Mouse (Mus musculus): ENCODE measurements around the gene Rtp2.

Gene Rtp2

DNA sequence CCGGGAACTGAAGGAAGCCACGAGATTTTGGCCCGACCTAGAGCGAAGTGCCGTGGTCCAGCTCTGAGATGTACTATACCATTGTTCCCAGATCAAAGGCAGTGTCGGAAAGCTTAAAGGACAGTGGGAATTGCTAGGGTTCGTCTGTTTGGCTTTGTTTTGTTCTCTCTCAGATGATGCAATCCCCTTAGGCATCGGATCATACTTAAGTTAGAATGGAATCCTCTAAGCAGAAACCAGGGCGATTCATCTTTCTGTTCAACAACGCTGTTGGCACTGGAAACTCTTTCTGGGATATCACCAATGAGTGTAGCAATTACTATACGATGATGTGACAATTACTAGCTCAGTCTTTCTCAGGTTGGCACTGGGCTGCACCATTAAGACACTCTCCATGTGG lies at the start of gene Rtp2:
TSS of gene Rtp2 (minus strand) at position 101 of the 400 bp plus-strand sequence.
- no peak for DNase-seq

DNA sequence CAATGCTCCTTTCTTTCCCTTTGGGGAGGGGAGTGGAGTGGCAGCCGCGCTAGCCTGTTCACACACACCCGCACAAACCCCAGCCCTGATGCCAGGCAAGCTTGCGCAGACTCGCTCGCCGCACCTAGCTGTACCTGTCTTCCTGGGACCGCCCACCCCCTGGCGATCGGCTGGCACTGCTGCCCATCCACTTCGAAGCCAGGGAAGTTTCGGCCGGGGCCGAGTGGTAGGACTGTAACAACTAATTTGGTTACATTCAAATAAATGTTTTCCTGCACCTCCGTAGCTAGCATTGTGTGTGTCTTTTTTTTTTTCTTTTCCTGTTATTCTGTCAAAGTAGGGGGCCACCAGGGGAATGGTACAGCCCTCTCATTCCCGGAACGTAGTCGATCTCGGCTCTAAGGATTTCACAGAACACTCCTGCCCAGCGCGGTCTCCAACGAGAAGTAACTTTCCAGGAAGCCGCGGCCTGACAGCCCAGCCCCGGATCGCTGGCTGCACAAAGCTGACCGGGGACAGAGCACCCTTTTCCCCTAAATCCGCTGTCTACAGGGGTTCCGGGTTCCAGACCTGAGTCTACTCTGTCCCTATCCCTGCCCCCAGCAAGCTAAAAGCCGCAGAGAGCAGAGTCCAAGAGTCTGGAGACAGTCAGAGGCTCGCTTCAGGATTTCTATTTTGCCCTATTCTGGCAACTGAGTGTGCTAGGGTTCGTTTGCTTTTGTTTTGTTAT lies 49.0 kb upstream of the Rtp2 start:
- peak; percentile 61 to 78 for DNase-seq

DNA sequence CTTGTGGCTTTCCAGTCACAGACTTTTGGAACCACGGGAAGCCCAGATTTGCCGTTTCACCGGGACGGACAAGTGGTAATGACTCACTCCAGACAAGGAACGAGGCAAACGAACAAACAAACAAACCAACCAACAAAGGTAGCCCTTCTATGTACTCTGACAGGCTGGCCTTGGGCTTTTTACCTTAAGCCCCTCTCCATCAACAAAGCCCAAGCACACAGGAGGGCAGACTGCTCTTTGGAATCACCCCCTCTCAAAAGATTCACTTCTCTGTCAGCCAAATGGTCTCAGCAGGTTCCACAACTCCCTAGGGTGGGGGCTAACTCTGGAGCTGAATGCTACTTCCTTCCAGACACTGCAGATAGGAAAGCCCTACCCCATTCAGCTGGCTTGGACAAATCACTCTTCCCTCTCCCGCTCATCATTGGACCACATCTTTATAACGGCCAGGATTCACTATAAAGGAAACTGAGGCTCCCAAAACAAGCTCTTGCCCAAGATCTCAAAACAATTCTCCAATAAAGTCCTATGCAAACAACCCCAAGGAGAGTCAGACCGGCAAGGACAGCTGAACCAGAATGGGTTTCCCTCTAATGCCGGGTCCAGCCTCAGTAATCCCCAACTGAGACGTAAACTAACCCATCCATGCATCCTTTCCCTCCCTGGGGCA lies 48.1 kb upstream of the Rtp2 start:
- DNase-seq = peak in 1 of 2 experiments; percentile 28

DNA sequence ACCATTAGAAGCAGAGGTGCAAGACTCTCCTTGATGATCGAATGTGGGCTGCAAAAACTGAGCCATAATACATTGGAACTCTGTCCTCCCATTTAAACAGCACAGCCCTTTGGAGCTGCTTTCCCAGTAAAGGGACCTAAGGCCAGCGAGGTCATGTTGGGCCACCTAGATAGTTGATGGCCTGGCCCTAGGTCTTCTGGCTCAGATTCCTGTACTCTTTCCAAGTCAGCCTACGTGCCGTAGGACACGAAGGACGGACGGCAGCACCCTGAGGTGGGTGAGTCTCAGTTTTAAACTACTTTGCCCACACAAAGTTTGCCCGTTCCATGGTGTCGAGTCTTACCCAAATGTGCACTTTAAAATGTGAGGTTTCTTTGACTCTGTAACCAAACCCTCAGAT lies 47.3 kb upstream of the Rtp2 start:
- DNase-seq = peak in 1 of 2 experiments; percentile 52

DNA sequence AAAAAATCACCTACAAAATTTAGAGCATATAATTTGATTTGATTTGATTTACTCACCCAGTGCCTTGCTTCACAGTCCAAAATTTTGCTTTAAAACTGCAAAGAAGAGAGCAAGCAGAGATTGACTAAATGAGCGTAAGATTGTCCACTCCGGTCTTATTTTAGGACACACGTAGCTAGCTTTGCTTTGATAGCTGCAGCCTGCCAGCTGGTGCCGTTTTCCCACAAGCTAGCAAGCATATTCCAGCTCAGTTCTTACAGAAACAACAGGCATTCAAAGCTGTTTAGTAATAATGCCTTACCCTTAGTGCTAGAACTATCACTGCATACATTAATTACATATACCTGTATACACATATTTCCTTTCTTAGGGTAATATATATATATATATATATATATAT lies 46.3 kb upstream of the Rtp2 start:
- no peak for DNase-seq

GRCm38 (mm10) chr16:23977732-23978131 lies 45.5 kb upstream of the Rtp2 start:
- DNase-seq = no peak

DNA sequence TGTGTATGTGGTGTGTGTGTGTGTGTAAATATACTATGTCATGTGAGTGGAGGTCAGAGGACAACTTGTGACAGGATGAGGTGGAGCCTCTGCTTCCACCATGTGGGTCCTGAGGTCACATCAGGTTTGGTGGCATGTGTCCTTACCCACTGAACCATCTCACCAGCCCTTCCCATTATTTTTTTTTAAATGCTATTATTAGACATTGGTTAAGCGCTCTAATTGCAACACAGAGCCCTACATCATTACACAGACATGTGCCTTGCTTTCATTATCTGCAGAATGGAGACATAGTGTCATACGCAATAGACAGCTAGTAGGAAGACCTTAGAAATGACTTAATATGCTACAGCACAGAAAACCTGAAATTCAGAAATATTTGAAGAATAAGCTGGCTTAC lies 44.0 kb upstream of the Rtp2 start:
- no peak for DNase-seq

GRCm38 (mm10) chr16:23973635-23974367 lies 41.6 kb upstream of the Rtp2 start:
- DNase-seq = no peak

DNA sequence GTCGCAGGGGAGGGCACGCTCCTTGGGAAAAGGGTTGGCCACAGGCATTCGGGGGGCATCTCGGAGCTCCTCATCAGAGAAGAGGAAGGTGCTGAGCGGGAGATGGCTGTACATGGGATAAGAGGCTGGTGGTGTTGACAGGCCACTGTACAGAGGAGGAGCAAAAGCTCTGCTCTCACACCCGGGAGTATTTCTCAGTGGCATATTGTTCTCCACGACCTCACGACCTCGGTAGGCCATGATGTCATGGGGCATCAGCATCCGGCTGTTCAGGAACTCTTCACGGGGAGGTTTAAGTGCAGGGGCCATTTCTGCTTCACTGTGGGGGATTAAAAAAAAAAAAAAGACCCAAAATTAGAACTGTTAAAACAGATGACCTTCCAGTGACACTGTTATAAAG lies 40.7 kb upstream of the Rtp2 start:
- DNase-seq = no peak

- DNase-seq = peak; percentile 58 to 65
Observed at GRCm38 (mm10) chr16:23972126-23972740, 40.0 kb upstream of the Rtp2 start.

- no peak for DNase-seq
Observed at GRCm38 (mm10) chr16:23969919-23970318, 37.7 kb upstream of the Rtp2 start.

DNA sequence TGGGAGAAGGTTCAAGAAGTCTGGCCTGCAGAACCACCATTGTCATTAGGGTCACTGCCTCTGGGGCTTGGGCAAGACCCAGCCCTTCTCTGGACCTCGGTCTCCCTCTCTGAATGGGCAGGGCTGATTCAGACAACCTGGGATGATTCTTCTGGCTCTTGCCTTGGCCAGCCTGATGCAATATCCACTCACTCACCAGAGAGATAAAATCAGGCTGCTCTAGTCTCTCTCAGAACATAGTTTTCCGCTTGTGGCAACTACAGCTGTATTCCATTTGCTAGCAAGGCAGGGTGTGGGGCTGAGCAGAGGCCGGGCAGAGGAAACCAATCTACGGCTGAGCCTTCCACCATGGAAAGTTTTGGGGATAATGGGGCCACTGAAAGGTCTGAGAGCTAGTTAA lies 36.7 kb upstream of the Rtp2 start:
- no peak for DNase-seq

DNA sequence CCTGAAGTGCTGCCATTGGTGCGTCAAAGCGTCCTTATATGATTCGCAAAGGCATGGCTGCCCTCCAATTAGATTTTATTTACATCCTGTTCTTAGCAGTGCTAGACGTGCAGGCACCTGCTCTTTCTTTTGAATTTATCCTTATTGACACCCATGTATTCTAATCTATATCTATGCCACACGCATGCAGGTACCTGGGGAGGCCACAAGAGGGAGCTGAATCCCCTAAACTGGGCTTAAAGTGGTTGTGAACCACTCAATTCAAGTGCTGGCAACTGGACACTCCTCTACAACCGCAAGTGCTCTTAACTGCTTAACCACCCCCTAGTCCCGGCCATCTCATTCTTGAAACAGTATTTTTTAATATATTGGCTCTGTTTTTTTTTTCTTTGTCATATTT lies 35.1 kb upstream of the Rtp2 start:
- DNase-seq = peak in 1 of 2 experiments; percentile 41

DNA sequence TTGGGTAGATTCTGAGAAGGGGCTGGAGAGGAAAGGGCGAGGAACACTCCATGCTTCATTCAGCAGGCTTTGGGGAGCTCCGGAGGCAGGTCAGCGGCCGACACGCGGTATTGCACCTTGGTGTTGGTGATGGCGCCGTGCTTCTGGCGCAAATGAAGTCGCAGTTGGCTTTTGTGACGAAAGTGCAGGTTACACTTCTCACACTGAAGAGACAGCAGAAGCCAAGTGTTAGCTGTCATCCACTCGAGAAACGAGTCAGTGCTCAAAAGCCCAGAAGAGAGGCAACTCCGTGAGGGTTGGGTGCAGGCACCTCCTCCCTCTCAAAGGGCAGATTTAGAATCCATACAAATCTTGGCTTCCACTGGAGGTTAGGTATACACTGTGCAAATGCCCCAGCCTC lies 33.9 kb upstream of the Rtp2 start:
- DNase-seq = no peak

DNA sequence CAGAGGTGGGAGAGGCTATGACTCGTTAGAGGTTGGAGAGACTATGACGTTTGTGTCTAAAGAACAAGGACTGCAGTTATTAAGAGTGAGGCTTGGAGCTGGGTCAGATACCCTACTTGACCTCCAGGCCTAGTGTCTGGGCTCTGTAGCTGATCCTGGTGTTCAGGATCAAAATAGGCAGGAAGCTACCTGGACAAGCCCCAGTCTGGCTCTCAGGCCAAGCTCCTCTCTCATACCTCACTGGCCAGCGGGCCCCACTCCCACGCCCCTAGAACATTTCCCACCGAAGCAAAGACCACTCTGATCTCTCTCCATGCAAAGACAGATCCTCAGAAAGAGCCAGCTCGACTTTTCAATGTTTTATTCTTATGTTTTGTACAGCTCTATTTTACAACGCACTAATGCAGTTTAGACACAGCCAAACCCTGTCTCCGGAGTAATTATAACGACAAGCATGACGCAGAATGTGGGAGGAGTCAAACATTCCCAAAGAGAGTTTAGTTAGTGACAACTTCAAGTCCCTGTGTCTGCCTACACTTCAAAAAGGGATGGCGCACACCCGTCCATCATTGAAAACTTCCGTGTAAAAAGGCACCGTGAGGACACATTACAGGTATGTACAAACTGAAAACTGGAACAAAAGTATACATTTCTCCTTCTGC lies 32.6 kb upstream of the Rtp2 start:
- DNase-seq = no peak

GRCm38 (mm10) chr16:23963896-23964668 lies 31.9 kb upstream of the Rtp2 start:
- DNase-seq = no peak

GRCm38 (mm10) chr16:23962401-23962800 lies 30.2 kb upstream of the Rtp2 start:
- peak; percentile 53 to 66 for DNase-seq

DNA sequence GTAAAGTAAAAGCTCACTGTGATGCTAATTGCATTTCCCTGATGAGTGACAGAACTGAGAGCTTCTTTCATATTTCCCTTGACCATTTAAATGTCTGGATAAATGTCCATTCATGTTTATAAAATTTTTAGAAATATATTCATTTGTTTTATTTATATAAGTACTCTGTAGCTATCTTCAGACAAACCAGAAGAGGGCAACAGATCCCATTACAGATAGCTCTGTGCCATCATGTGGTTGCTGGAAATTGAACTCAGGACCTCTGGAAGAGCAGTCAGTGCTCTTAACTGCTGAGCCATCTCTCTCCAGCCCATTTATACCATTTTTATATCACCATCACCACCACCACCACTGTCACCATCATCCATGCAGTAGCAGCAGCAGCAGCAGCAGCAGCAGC lies 26.7 kb upstream of the Rtp2 start:
- DNase-seq = no peak

GRCm38 (mm10) chr16:23953959-23954260 lies 21.7 kb upstream of the Rtp2 start:
- no peak for DNase-seq

- DNase-seq = peak; percentile 39 to 77
Observed at GRCm38 (mm10) chr16:23953189-23953958, 21.2 kb upstream of the Rtp2 start.

DNA sequence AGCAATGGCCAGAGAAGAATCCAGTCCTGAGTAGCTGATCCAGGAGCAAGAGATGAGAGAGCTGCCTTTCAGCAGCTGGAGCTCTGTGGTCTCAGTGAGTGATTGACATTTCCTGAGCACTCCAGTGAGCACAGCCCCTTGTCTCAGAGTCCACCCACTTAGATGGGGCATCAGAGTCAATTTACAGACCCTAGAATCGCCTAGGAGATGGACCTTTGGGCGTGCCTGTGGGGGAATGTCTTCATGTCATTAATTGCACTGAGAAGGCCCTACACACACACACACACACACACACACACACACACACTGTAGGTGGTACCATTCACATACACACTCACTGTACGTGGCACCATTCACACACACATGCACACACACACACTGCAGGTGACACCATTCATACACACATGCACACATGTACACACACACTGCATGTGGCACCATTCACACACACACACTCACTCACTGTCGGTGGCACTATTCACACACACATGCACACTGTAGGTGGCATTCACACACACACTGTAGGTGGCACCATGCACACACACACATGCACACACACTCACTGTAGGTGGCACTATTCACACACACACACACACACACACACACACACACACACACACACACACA lies 20.0 kb upstream of the Rtp2 start:
- DNase-seq = no peak
